Mouse (Mus musculus): ENCODE data around the gene Ces1d. TPM values are rescaled to one million over a fixed set of nuclear protein-coding genes. Genes with fewer than 3 reads are reported as not detected.

Gene Ces1d
- total RNA-seq (2023): not detected

DNA sequence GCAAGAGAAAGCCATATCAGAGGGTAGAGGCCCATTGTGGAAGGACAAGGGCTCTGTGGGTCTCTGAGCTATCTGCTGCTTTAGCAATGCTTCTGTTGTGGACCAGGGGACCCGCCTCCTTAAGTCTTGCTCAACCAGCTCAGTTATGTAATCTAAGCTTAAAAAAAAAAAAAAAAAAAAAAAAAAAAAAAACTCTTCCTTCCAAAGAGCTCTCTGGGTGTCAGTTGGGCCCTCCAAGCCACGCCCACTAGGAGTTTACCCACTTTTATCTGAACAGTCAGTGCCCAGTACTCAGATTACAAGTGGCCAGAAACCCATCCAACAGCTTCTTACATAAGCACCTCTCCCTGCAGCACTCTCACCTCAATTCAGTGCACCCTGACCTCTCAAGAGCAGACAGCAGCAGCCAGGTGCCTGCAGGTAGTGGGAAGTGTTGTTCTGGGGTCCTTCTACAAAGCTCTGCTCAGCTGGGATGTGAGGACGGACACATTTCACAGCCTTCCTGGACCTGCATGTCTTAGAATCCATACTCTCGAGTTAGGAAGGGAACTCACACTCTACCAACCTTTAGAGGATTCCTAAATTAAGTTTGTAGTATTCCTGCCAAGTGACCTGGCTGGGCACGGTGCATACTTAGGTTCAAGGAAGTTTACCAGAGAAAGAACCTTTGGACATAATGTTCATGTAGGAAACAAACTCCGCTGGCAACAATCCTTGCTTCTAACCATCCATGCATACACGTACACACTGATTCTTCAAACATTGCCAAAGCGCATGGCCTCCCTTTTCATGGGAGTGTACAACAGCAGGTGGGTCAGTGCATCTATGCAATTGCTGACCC, at the start of gene Ces1d:
Gene Ces1d (minus strand): TSS at position 154 of the 841 bp plus-strand sequence.

GRCm38 (mm10) chr8:93229446-93229845, 31.8 kb upstream of the Ces1d start, which contains the start of gene Ces1e:
Ces1e (minus strand) TSS chr8:93229619.

GRCm38 (mm10) chr8:93131233-93131980, 66.2 kb downstream of the Ces1d start, which contains the start of gene Ces1c:
Ces1c (minus strand) TSS chr8:93131283.

Other genes starting within 250 kb of the Ces1d start
- not detected for gene Slc6a2, start 237.8 kb downstream of the Ces1d start, total RNA-seq (2023)
- gene Ces1a, start 149.6 kb downstream of the Ces1d start, total RNA-seq (2023): not detected
- gene Ces1b, start 117.8 kb downstream of the Ces1d start, total RNA-seq (2023): not detected
- not detected for gene Ces1c, start 66.6 kb downstream of the Ces1d start, total RNA-seq (2023)
- not detected for gene Ces1e, start 31.8 kb upstream of the Ces1d start, total RNA-seq (2023)
- gene Ces1f, start 81.9 kb upstream of the Ces1d start, total RNA-seq (2023): not detected
- gene Ces1g, start 139.5 kb upstream of the Ces1d start, total RNA-seq (2023): not detected
- gene Ces1h, start 181.9 kb upstream of the Ces1d start, total RNA-seq (2023): not detected